Mouse (Mus musculus): Measurements from ENCODE around the gene Fgd6. TPM values are rescaled to one million over a fixed set of nuclear protein-coding genes. Genes with fewer than 3 reads are reported as not detected.
A peak's percentile ranks its signal among the peaks of the same experiment; 100 is the strongest.

Fgd6 gene
- polyA plus RNA-seq, 1 experiment from 2014 or later: 3.5 TPM

DNA sequence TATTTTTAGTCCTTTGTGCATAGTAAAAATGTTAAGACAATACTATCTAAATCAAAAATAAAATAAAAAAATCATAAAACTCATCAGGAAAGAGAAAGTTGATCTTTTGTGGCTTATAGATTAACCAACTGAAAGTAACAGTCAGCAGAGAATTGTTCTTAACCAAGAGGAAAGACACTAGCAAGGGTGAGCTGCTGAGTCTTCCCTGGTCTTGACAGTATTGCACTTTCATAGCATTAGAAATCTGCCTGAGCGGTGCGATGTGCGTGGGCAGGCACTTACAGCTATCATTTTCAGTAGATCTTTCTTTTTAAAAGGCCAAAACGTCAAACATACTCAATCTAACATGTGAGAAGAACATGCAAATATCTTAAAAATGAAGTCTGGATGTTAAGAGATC, 14.7 kb upstream of the Fgd6 start:
- H3K36me3 ChIP-seq: peaks cover 11% of the 10 kb centered on the region
- WGBS (ENCODE audit: insufficient replicate concordance): 82% methylated on average over 4 of the region's 4 CpGs
- no peak overlapping the region for H3K4me3 ChIP-seq
- peaks cover 26% of the 10 kb centered on the region for H3K4me1 ChIP-seq
- H3K4me2 ChIP-seq: peak overlapping the region; percentile 53
- no peak overlapping the region for H3K9ac ChIP-seq
- H3K9me3 ChIP-seq (replicated peaks): no peaks in the 10 kb centered on the region
- no peak for ATAC-seq
- peak overlapping the region; percentile 80 for H3K27ac ChIP-seq
- H3K27me3 ChIP-seq (replicated peaks): no peaks in the 10 kb centered on the region

DNA sequence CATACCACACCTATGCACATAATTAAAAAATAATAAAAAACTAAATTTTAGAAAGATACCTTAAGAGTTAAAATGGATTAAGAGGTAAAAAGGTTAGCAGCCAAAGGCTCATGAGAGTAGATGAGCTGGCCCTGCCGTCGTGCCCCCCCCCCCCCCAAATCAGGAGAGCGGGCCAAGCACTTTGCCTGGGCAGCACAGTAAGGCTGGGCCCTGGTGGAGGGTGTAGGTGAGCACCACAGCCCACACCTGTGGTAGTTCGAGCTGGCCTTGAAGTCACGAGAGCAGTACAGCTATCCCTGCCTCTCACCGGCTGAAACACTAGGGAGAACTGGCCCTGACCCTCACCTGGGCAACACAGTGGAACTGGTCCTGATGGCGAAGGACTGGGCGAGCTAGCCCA, 10.7 kb upstream of the Fgd6 start:
- ATAC-seq: no peak
- Histone ChIP-seq H3K27me3 (replicated peaks) (no peaks in the 10 kb centered on the region), H3K27ac (no peak overlapping the region), H3K9ac (no peak overlapping the region), H3K4me2 (no peak overlapping the region), H3K9me3 (replicated peaks) (no peaks in the 10 kb centered on the region), H3K4me3 (no peak overlapping the region), H3K4me1 (peaks cover 19% of the 10 kb centered on the region), H3K36me3 (peaks cover 25% of the 10 kb centered on the region)
- WGBS (ENCODE audit: insufficient replicate concordance): 90% methylated on average over 8 of the region's 8 CpGs

DNA sequence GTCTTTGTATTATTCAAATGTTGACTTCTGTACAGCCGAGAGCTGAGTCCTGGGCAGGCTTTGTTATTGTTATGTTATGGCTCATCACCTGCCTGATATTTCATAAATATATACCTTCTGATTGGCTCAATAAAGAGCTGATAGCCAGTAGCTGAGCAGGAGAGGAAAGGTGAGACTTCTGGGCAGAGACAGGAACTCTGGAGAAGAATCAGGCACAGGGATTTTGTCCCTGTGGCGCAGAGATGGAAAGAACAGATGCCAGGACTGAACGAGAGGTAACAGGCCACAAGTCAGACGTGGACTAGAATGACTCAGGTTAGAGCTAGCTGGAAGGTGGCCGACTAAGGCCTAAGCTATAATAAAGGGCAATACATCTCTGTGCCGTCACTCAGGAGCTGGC, 7.3 kb upstream of the Fgd6 start:
- Histone ChIP-seq H3K4me3 (no peak overlapping the region), H3K9me3 (replicated peaks) (no peaks in the 10 kb centered on the region), H3K27ac (no peak overlapping the region), H3K9ac (no peak overlapping the region), H3K4me1 (peaks cover 7% of the 10 kb centered on the region), H3K4me2 (no peak overlapping the region), H3K36me3 (peaks cover 32% of the 10 kb centered on the region), H3K27me3 (replicated peaks) (no peaks in the 10 kb centered on the region)
- 83% methylated on average over 6 of the region's 6 CpGs for WGBS (ENCODE audit: insufficient replicate concordance)
- ATAC-seq: no peak

DNA sequence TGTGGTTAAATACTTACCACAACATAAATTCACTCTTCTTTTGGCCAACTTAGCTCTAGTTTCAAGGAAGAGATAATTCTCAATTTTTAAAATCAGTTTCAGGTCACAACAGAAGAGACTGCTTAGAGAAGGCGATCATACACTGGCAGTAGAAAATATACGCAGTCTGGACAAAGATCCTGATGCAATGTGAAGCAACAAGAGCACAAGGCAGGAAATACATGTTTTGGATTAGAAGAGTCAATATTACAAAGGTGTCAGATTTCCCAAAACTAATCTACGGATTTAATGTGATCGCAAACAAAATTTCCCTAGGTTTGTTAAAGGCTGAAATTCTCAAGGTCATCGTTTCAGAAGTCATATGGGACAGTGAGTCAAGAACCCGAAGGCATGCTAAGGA, 4.6 kb upstream of the Fgd6 start:
- Histone ChIP-seq H3K27me3 (replicated peaks) (no peaks in the 10 kb centered on the region), H3K4me2 (no peak overlapping the region), H3K4me3 (no peak overlapping the region), H3K27ac (no peak overlapping the region), H3K9me3 (replicated peaks) (no peaks in the 10 kb centered on the region), H3K36me3 (peaks cover 24% of the 10 kb centered on the region), H3K4me1 (peaks cover 21% of the 10 kb centered on the region), H3K9ac (no peak overlapping the region)
- 87% methylated on average over 6 of the region's 6 CpGs for WGBS (ENCODE audit: insufficient replicate concordance)
- no peak for ATAC-seq

DNA sequence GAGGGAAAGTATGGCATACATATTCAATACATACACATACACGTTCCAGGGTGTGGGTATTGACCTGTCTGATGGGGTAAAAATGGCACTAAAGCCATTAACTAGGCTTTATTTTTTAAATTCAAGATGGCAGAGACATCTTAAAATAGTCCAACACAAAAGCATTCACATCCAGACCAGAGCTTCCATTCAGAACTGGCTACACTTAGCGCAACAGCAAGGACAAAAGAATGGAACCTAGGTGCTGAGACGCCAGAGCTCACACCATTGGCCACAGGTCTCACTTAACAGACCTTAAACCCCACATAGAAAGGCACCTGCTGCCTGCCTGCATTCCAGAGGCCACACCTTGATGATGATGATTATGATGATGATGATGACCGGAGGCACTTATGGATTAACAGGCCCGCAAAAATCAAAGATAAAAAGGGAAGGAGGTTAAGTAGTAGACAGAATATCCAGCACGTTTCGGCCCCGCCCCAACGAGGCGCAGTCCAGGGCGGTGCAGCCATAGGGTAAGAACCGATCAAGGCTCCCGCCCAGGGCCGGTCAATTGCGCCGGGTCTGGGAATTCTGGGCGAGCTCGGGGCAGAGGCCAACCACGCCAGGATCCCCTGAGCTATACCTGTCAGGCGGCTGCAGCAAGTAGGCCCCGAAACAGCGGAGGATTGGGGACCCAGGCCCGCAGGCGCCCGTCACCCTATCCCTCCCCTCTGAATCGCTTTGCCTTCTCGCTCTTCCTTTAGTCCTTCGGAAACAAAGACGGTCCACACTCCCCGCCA, 734 bp upstream of the Fgd6 start:
- H3K9ac ChIP-seq: peak overlapping the region; percentile 86
- H3K36me3 ChIP-seq: peaks cover 8% of the 10 kb centered on the region
- WGBS (ENCODE audit: insufficient replicate concordance): 3% methylated on average over 30 of the region's 30 CpGs
- peak overlapping the region; percentile 75 for H3K4me3 ChIP-seq
- peaks cover 35% of the 10 kb centered on the region for H3K4me1 ChIP-seq
- peak overlapping the region; percentile 83 for H3K4me2 ChIP-seq
- no peaks in the 10 kb centered on the region for H3K9me3 ChIP-seq (replicated peaks)
- peak overlapping the region; percentile 76 for H3K27ac ChIP-seq
- no peaks in the 10 kb centered on the region for H3K27me3 ChIP-seq (replicated peaks)
- ATAC-seq: peak; percentile 84

DNA sequence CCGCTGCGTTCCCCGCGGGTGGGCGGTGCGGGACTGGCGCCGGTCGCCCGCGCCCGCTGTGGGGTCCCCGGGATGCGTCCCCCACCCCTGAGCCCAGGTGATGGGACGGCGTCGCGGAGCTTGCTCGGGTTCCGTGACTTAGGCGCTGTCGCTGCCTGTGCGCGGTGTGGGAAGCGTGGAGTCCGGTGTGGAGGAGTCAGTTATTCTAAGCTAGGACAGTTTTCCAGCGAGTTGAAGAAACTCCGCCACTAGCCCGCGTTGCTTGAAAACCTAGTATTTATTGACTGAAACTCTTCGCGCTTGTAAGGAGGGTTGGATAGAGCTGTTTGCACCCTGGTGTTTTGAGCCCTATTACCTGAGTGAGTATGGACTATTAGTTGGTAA, 566 bp downstream of the Fgd6 start:
- Histone ChIP-seq H3K4me2 (peak overlapping the region; percentile 83), H3K9me3 (replicated peaks) (no peaks in the 10 kb centered on the region), H3K27ac (peak overlapping the region; percentile 88), H3K4me1 (peaks cover 35% of the 10 kb centered on the region), H3K9ac (peak overlapping the region; percentile 96), H3K27me3 (replicated peaks) (no peaks in the 10 kb centered on the region), H3K36me3 (no peaks in the 10 kb centered on the region), H3K4me3 (peak overlapping the region; percentile 75)
- WGBS (ENCODE audit: insufficient replicate concordance): under 1% methylated on average over 22 of the region's 32 CpGs
- peak; percentile 17 for ATAC-seq

DNA sequence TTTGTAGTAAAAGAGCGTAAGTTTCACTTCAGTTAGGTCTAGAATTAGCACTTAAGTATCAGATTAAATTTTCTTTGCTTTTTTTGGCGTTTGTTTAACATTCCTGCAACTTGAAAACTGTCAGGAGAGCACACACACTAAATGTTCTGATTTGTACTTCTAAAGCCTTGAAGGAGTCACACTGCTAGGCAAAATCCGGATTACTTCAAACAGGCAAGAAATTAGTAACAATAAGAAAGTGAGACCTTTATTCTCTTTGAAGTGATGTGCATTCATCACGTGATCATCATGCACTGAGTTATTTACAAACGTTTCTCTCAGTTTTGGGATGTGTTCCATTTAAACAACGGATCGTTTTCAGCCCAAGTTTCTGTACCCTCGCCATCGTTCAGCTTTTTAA, 1.4 kb downstream of the Fgd6 start:
- H3K4me1 ChIP-seq: peaks cover 35% of the 10 kb centered on the region
- no peaks in the 10 kb centered on the region for H3K27me3 ChIP-seq (replicated peaks)
- WGBS (ENCODE audit: insufficient replicate concordance): 59% methylated on average over 9 of the region's 9 CpGs
- peak overlapping the region; percentile 96 for H3K9ac ChIP-seq
- no peak overlapping the region for H3K27ac ChIP-seq
- H3K9me3 ChIP-seq (replicated peaks): no peaks in the 10 kb centered on the region
- H3K4me3 ChIP-seq: peak overlapping the region; percentile 75
- peak overlapping the region; percentile 83 for H3K4me2 ChIP-seq
- no peak for ATAC-seq
- H3K36me3 ChIP-seq: no peaks in the 10 kb centered on the region

DNA sequence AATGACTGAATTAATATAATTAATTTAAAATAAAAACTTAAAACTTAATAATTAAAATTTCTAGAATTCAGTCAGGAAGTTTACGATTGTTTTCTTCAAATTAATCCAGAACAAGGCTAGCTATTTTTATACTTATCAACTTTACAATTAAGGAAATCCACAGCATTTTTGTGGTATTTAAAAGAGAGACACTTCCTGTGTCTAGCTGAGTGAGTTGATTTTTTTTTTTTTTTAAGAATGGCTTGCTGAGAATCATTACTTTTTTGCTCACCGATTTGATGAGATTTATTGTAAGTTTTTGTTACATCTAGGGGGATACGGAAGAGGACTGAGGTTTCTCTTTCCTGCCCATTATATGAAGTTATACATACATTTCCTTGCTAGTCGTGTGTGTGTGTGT, 1.8 kb downstream of the Fgd6 start:
- 70% methylated on average over 4 of the region's 4 CpGs for WGBS (ENCODE audit: insufficient replicate concordance)
- Histone ChIP-seq H3K27me3 (replicated peaks) (no peaks in the 10 kb centered on the region), H3K27ac (no peak overlapping the region), H3K4me1 (peaks cover 35% of the 10 kb centered on the region), H3K36me3 (no peaks in the 10 kb centered on the region), H3K9ac (0 out of 2 replicates have a peak overlapping the region, but pooled peaks have one; percentile 96), H3K4me3 (peak overlapping the region; percentile 75; the same call in 1 of the 2 replicates), H3K9me3 (replicated peaks) (no peaks in the 10 kb centered on the region), H3K4me2 (peak overlapping the region; percentile 83; the same call in 1 of the 2 replicates)
- ATAC-seq: no peak

DNA sequence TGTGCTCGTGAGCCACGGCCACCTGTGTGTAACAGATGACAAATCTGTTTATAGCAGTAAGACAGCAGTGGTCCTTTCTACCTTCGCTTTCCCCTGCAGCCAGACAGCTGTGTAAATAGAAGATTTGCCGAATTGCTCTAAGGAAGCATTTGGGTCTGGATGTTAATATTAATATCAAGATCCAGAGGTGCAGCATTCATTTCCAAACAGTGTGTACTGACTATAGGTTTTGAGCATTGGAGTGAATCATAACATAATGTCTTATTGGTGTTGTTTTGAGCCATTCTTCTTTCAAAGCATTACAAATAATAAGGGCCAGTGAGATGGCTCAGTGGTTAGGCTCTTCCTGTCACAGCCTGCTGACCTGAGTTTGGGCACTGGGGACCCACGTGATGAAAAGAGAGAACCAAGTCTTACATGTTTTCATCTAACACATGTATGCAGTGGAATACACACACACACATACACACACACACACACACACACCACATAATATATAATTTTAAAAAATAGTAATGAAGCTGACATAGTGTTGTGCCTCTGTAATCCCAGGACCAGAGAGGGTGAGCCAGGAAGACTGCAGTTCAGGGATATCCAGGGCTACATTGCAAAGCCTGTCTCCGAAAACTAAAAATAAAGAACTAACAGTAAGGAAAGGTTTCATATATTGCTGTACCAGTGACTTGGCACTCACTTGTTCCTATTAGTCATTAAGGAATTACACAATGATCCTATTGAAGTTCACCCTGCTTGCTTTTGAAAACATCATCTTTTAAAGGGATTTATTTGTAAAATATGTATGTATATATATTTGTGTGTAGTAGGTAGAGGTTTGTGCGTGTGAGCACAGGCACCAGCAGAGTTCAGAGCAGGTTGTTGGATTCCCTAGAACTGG, 2.8 kb downstream of the Fgd6 start:
- H3K9me3 ChIP-seq (replicated peaks): no peaks in the 10 kb centered on the region
- H3K27me3 ChIP-seq (replicated peaks): no peaks in the 10 kb centered on the region
- peaks cover 5% of the 10 kb centered on the region; the same call in 1 of the 2 replicates for H3K36me3 ChIP-seq
- H3K4me1 ChIP-seq: peaks cover 27% of the 10 kb centered on the region
- 81% methylated on average over 7 of the region's 7 CpGs for WGBS (ENCODE audit: insufficient replicate concordance)
- H3K4me2 ChIP-seq: 0 out of 2 replicates have a peak overlapping the region, but pooled peaks have one; percentile 13
- H3K9ac ChIP-seq: no peak overlapping the region
- ATAC-seq: no peak
- no peak overlapping the region for H3K4me3 ChIP-seq
- H3K27ac ChIP-seq: no peak overlapping the region

DNA sequence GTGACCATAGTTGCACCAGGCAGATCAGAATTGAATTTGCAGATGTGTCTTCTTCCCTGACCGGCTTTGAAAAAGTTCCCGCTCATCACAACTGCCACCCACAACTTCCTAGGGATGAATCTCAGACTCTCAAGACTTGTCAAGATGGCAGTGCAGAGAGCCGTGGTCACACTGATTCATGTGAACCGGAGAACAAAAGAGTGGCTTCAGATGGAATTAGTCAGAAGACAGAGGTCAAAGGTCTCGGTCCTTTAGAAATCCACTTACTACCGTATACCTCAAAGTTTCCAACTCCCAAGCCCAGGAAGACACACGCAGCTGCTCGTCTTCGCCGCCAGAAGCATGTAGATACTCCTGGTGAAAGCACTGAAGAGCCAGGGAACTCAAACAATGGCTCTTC, 8.1 kb downstream of the Fgd6 start:
- Histone ChIP-seq H3K27me3 (replicated peaks) (no peaks in the 10 kb centered on the region), H3K9me3 (replicated peaks) (no peaks in the 10 kb centered on the region), H3K4me3 (no peak overlapping the region), H3K27ac (no peak overlapping the region), H3K36me3 (peaks cover 35% of the 10 kb centered on the region), H3K4me1 (peaks cover 32% of the 10 kb centered on the region), H3K9ac (no peak overlapping the region), H3K4me2 (no peak overlapping the region)
- no peak for ATAC-seq
- WGBS (ENCODE audit: insufficient replicate concordance): 87% methylated on average over 10 of the region's 10 CpGs

DNA sequence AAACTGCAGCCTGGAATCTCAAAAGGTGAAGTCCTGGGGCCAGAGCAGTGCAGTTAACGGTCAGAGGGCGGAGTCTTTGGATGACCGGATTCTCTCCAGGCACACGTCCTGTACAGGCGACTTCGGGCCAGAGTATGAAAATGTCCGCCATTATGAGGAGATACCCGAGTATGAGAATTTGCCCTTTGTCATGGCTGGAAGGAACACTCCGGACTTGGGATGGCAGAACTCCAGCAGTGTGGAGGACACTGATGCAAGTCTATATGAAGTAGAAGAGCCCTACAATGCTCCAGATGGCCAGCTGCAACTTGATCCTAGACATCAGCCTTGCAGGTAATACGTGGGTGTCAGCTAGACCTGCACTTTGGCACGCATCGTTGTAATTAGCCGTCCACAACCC, 9.5 kb downstream of the Fgd6 start:
- H3K36me3 ChIP-seq: peaks cover 35% of the 10 kb centered on the region
- H3K4me2 ChIP-seq: no peak overlapping the region
- no peaks in the 10 kb centered on the region for H3K27me3 ChIP-seq (replicated peaks)
- 85% methylated on average over 13 of the region's 13 CpGs for WGBS (ENCODE audit: insufficient replicate concordance)
- H3K4me3 ChIP-seq: no peak overlapping the region
- ATAC-seq: no peak
- no peak overlapping the region for H3K9ac ChIP-seq
- H3K27ac ChIP-seq: no peak overlapping the region
- H3K9me3 ChIP-seq (replicated peaks): no peaks in the 10 kb centered on the region
- H3K4me1 ChIP-seq: peaks cover 46% of the 10 kb centered on the region

DNA sequence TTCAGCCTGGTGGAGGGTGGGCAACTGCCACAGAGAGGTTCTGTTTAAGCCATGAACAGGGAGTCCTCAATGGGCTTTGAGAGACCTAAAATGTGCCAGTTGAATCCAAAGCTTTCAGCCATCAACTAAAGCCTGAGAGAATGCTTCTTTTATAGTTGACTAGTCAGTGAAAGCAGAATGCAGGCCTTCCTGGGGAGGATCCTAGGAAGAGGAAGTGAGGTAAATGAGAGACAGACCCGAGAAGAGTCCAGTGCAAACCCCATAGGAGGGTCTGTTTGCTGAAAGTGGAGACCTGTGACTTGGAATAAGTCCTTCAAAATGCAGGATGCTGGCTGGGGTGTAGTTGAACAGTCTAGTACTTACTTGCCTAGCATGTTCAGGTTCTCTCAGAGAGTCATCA, 11.2 kb downstream of the Fgd6 start:
- no peaks in the 10 kb centered on the region for H3K27me3 ChIP-seq (replicated peaks)
- H3K4me3 ChIP-seq: no peak overlapping the region
- H3K4me2 ChIP-seq: peak overlapping the region; percentile 74
- peak overlapping the region; percentile 94 for H3K27ac ChIP-seq
- no peaks in the 10 kb centered on the region for H3K9me3 ChIP-seq (replicated peaks)
- 20% methylated on average over 1 of the region's 1 CpGs for WGBS (ENCODE audit: insufficient replicate concordance)
- peaks cover 35% of the 10 kb centered on the region for H3K36me3 ChIP-seq
- no peak for ATAC-seq
- peaks cover 53% of the 10 kb centered on the region for H3K4me1 ChIP-seq
- no peak overlapping the region for H3K9ac ChIP-seq
